Mouse (Mus musculus): Measurements from ENCODE around the gene Elof1.
"Not testable (repeated sequence)": the region's sequence is repeated elsewhere in the genome, so short reads cannot be mapped to it uniquely, and the experiment has no call there.

The Elof1 gene

GRCm38 (mm10) chr9:22087034-22087618, 29.8 kb downstream of the Elof1 start:
- DNase-seq: no peak

GRCm38 (mm10) chr9:22086012-22086411, 31.0 kb downstream of the Elof1 start:
- DNase-seq: no peak

- peak; percentile 92 for DNase-seq
Observed at GRCm38 (mm10) chr9:22085022-22085834, 31.7 kb downstream of the Elof1 start, which contains the start of gene Ecsit. Gene Ecsit, minus strand, starts transcription at chr9:22085438.

- DNase-seq: no peak
Observed at GRCm38 (mm10) chr9:22084667-22085021, 32.3 kb downstream of the Elof1 start.

- no peak for DNase-seq
Observed at GRCm38 (mm10) chr9:22076223-22076622, 40.7 kb downstream of the Elof1 start.

GRCm38 (mm10) chr9:22075778-22076177, 41.2 kb downstream of the Elof1 start:
- DNase-seq: not testable (repeated sequence)

- no peak for DNase-seq
Observed at GRCm38 (mm10) chr9:22072276-22072675, 44.7 kb downstream of the Elof1 start.

- peak; percentile 97 for DNase-seq
Observed at GRCm38 (mm10) chr9:22070791-22071573, 46.0 kb downstream of the Elof1 start, which contains the start of the genes Gm49318 and Zfp653. Gene Gm49318, minus strand, starts transcription at chr9:22071259. Gene Zfp653, minus strand, starts transcription at chr9:22071376.

- no peak for DNase-seq
Observed at GRCm38 (mm10) chr9:22069881-22070553, 47.0 kb downstream of the Elof1 start.

- no peak for DNase-seq
Observed at GRCm38 (mm10) chr9:22067195-22067594, 49.8 kb downstream of the Elof1 start.

GRCm38 (mm10) chr9:22066433-22066832, 50.5 kb downstream of the Elof1 start:
- DNase-seq: peak; percentile 74

- DNase-seq: no peak
Observed at GRCm38 (mm10) chr9:22065642-22066041, 51.3 kb downstream of the Elof1 start.

GRCm38 (mm10) chr9:22064341-22064740, 52.6 kb downstream of the Elof1 start:
- DNase-seq: no peak

Data from thymus, postnatal 14 days (tissue).